ENCODE assay signal across 8 mouse cellular contexts in the genomic region with DNA sequence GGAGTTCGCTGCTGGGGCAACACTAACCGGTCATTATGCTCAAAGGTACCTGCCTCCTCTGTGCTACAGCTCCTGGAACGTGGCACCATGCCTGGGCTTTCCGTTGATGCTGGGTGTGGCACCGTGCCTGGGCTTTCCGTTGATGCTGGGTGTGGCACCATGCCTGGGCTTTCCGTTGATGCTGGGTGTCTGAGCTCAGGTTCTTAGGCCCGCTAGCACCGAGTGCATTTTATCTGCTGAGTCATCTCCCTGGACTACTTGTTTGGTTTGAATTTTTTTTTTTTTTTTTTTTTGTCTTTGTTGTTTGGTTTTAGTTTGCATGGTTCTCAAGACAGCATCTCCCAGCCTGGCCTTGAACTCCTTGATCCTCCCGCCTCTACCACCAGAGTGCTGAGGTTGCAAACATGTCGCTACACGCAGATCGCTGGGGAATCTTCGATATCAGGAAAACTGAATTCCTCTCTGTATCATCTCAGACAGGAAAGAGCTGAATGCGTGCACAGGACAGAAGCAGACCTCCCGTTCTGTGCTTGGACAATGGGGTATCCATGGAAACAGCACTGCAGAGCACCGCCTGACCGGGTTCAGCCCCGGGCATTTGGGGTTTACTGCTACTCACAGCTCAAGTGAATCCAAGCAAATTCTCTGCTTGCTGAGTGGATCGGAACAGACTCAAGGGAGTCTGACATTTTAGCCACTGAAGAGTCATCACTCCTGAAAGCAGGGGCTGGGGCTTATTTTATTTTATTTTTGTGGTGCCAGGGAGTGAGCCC. TPM values are rescaled to one million over a fixed set of nuclear protein-coding genes. Genes with fewer than 3 reads are reported as not detected.
DNase-seq lines count a peak whose midpoint lies in the region; ATAC-seq lines count a peak whose summit lies in the region.

No protein-coding gene starts in this region.

- peak; percentile 57 to 79 for DNase-seq in cerebellum, postnatal 25 days
- DNase-seq in cerebellum, adult 9-11 months = no peak
- peak; percentile 84 for DNase-seq in ZHBTc4 (ENCODE audit: low read depth, low spot score)
- no peak for DNase-seq in kidney, postnatal 10 days
- no peak for DNase-seq in gastrocnemius, postnatal 4 days (ENCODE audit: low spot score in 2 of 2)
- no peak for DNase-seq in kidney, adult 8-10 months

- ATAC-seq in forebrain, embryonic 15.5 days (replicated peaks) = no peak
- peak; percentile 82 for ATAC-seq in midbrain, embryonic 13.5 days

- no peaks in the 10 kb centered on the region for H3K9me3 ChIP-seq in forebrain, embryonic 15.5 days
- H3K9me3 ChIP-seq in midbrain, embryonic 13.5 days = no peaks in the 10 kb centered on the region

- H3K9ac ChIP-seq in forebrain, embryonic 15.5 days (replicated peaks) = no peak overlapping the region
- H3K9ac ChIP-seq in midbrain, embryonic 13.5 days (replicated peaks) = peak overlapping the region; percentile 32; the same call in 1 of the 2 replicates

- H3K27ac ChIP-seq in forebrain, embryonic 15.5 days (replicated peaks) = 0 out of 2 replicates have a peak overlapping the region, but pooled peaks have one; percentile 18
- peak overlapping the region; percentile 81 for H3K27ac ChIP-seq in midbrain, embryonic 13.5 days

- H3K36me3 ChIP-seq in forebrain, embryonic 15.5 days = no peaks in the 10 kb centered on the region
- H3K36me3 ChIP-seq in midbrain, embryonic 13.5 days = no peaks in the 10 kb centered on the region

- no peak overlapping the region for H3K4me3 ChIP-seq in forebrain, embryonic 15.5 days
- H3K4me3 ChIP-seq in midbrain, embryonic 13.5 days (replicated peaks) = no peak overlapping the region

- H3K4me2 ChIP-seq in forebrain, embryonic 15.5 days (replicated peaks) = no peak overlapping the region
- H3K4me2 ChIP-seq in midbrain, embryonic 13.5 days (replicated peaks) = peak overlapping the region; percentile 19; the same call in 1 of the 2 replicates

- 23% methylated on average over 20 of the region's 20 CpGs for WGBS in forebrain, embryonic 15.5 days
- WGBS in midbrain, embryonic 13.5 days = 31% methylated on average over 20 of the region's 20 CpGs

- H3K4me1 ChIP-seq in forebrain, embryonic 15.5 days = peaks cover 8% of the 10 kb centered on the region; the same call in 1 of the 2 replicates
- peaks cover 21% of the 10 kb centered on the region for H3K4me1 ChIP-seq in midbrain, embryonic 13.5 days (replicated peaks)

- no peaks in the 10 kb centered on the region for H3K27me3 ChIP-seq in forebrain, embryonic 15.5 days
- H3K27me3 ChIP-seq in midbrain, embryonic 13.5 days = no peaks in the 10 kb centered on the region

RNA-seq across cellular contexts. Expression of a gene that starts 36.4 kb away (rescaled TPM):
- polyA plus RNA-seq in forebrain, embryonic 15.5 days (2015; fragmentation: Nextera tagmentation; extraction: Ambion mirVana) = 0.65 and 0.89 TPM in 2 replicates
- 0.38 and 0.63 TPM in 2 replicates for polyA plus RNA-seq in midbrain, embryonic 13.5 days (2015; fragmentation: Nextera tagmentation; extraction: Ambion mirVana)
- total RNA-seq in gastrocnemius, postnatal 4 days (2021) = 1 to 10 TPM; 7.1 to 7.6 TPM

RNA-seq across cellular contexts. Expression of a gene that starts 46.1 kb away (rescaled TPM):
- 6.9 and 7.0 TPM in 2 replicates for polyA plus RNA-seq in forebrain, embryonic 15.5 days (2015; fragmentation: Nextera tagmentation; extraction: Ambion mirVana)
- polyA plus RNA-seq in midbrain, embryonic 13.5 days (2015; fragmentation: Nextera tagmentation; extraction: Ambion mirVana) = 8.0 and 10.5 TPM in 2 replicates
- 1 to 10 TPM; 1.5 to 1.9 TPM for total RNA-seq in gastrocnemius, postnatal 4 days (2021)

Comparison
In these comparisons a context has a peak if more than half of its experiments do, and no peak if none do; other contexts are left out.
1. DNase-seq: peak in cerebellum, postnatal 25 days (2 of 2) and ZHBTc4 (single experiment); none in cerebellum, adult 9-11 months (single experiment), kidney, postnatal 10 days (single experiment), gastrocnemius, postnatal 4 days (0 of 2) and kidney, adult 8-10 months (0 of 2).